Mouse (Mus musculus) lung, embryonic 15.5 days (tissue): ENCODE results near the gene 1810055G02Rik. TPM values are rescaled to one million over a fixed set of nuclear protein-coding genes. Genes with fewer than 3 reads are reported as not detected.

Source experiments
- ATAC-seq: fragments of 200-750 bp; cut with Nextera tagmentation; 2 replicates; pipeline ENCODE4 v1.8.0; 2017; ENCODE audit warnings: moderate number of reproducible peaks, borderline replicate concordance; ENCODE audit not compliant: low FRiP score, low TSS enrichment; ENCODE audit errors: extremely low read depth
- H3K27ac ChIP-seq: fragments of 300-500 bp; sonication (generic); 2 replicates; pipeline ENCODE4 v1.5.1; 2015; ENCODE audit warnings: moderate library complexity, mild to moderate bottlenecking, inconsistent platforms
- H3K27me3 ChIP-seq: fragments of 300-500 bp; sonication (generic); 2 replicates; pipeline ENCODE4 v1.6.1; 2015; ENCODE audit warnings: inconsistent platforms
- H3K36me3 ChIP-seq: fragments of 300-500 bp; sonication (generic); 2 replicates; pipeline ENCODE4 v1.6.1; 2015; ENCODE audit warnings: inconsistent platforms
- H3K4me1 ChIP-seq: fragments of 300-500 bp; sonication (generic); 2 replicates; pipeline ENCODE4 v1.6.1; 2015; ENCODE audit warnings: inconsistent platforms
- H3K4me2 ChIP-seq: fragments of 300-500 bp; sonication (generic); 2 replicates; pipeline ENCODE4 v1.6.1; 2015; ENCODE audit warnings: inconsistent platforms, mild to moderate bottlenecking, moderate library complexity
- H3K4me3 ChIP-seq: fragments of 300-500 bp; sonication (generic); 2 replicates; pipeline ENCODE4 v1.5.1; 2015; ENCODE audit warnings: mild to moderate bottlenecking, inconsistent platforms
- H3K9ac ChIP-seq: fragments of 300-500 bp; sonication (generic); 2 replicates; pipeline ENCODE4 v1.6.1; 2015; ENCODE audit warnings: inconsistent platforms
- H3K9me3 ChIP-seq: fragments of 300-500 bp; sonication (generic); 2 replicates; pipeline ENCODE4 v1.6.1; 2016; ENCODE audit warnings: inconsistent platforms
- WGBS: fragments of 180-500 bp; shearing (Covaris S2); methylation state at CpG from one replicate; pipeline ENCODE4 v1.1.7; 2015; 5-methylcytosine and 5-hydroxymethylcytosine counted together
- polyA plus RNA-seq: library from polyadenylated mRNA; unstranded; fragments of >200 nt; fragmentation: Nextera tagmentation; extraction: Ambion mirVana; gene quantifications from 2 replicates; pipeline ENCODE4 v1.2.1, GENCODE M21; 2015

The 1810055G02Rik gene
- polyA plus RNA-seq, 1 experiment from 2014 or later, result 31.9 TPM

GRCm38 (mm10) chr19:3723904-3724303, 15.8 kb downstream of the 1810055G02Rik start:
- Histone ChIP-seq H3K4me1 (peaks cover 11% of the 10 kb centered on the region), H3K27me3 (no peaks in the 10 kb centered on the region), H3K4me2 (no peak overlapping the region), H3K4me3 (no peak overlapping the region), H3K27ac (no peak overlapping the region), H3K36me3 (no peaks in the 10 kb centered on the region), H3K9ac (no peak overlapping the region), H3K9me3 (no peaks in the 10 kb centered on the region)
- no peak for ATAC-seq
- WGBS, result 80% methylated on average over 4 of the region's 4 CpGs

DNA sequence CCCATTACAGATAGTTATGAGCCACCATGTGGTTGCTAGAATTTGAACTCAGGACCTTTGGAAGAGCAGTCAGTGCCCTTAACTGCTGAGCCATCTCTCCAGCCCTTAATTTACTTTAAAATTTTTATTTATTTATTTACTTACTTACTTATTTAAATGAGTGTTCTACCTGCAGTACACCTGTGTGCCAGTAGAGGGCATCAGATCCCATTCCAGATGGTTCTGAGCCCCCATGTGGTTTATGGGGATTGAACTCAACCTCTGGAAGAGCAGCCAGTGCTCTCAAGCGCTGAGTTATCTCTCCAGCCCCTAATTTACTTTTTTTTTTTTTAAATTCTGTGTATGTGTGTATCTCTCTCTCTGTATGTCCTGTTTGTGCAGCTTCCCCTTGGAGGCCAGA, 16.7 kb downstream of the 1810055G02Rik start:
- no peak overlapping the region for H3K27ac ChIP-seq
- H3K27me3 ChIP-seq, result no peaks in the 10 kb centered on the region
- H3K4me1 ChIP-seq, result peaks cover 4% of the 10 kb centered on the region; the same call in 1 of the 2 replicates
- 15% methylated on average over 1 of the region's 1 CpGs for WGBS
- no peak overlapping the region for H3K4me3 ChIP-seq
- no peak overlapping the region for H3K4me2 ChIP-seq
- H3K9me3 ChIP-seq, result no peaks in the 10 kb centered on the region
- H3K9ac ChIP-seq, result no peak overlapping the region
- ATAC-seq, result no peak
- H3K36me3 ChIP-seq, result no peaks in the 10 kb centered on the region

DNA sequence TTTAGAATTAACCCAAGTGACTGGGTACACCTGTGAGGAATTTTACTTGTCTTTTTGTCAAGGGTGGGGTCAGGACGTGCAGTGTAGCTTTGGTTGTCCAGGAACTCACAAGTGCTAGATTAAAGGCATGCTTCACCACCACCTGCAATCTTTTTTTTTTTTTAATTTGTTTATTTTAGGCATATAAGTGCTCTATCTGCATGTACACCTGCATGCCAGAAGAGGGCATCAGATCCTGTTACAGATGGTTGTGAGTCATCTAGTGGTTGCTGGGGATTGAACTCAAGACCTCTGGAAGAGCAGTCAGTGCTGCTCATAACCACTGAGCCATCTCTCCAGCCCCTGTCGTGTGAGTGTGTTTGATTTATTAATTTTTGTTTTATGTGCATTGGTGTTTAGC, 20.8 kb downstream of the 1810055G02Rik start:
- H3K27ac ChIP-seq, result no peak overlapping the region
- H3K4me2 ChIP-seq, result no peak overlapping the region
- H3K27me3 ChIP-seq, result no peaks in the 10 kb centered on the region
- no peak for ATAC-seq
- H3K9ac ChIP-seq, result no peak overlapping the region
- no peak overlapping the region for H3K4me3 ChIP-seq
- H3K9me3 ChIP-seq, result no peaks in the 10 kb centered on the region
- no peaks in the 10 kb centered on the region for H3K4me1 ChIP-seq
- no peaks in the 10 kb centered on the region for H3K36me3 ChIP-seq
- whole genome bisulfite sequencing, result 47% methylated on average over 2 of the region's 2 CpGs

DNA sequence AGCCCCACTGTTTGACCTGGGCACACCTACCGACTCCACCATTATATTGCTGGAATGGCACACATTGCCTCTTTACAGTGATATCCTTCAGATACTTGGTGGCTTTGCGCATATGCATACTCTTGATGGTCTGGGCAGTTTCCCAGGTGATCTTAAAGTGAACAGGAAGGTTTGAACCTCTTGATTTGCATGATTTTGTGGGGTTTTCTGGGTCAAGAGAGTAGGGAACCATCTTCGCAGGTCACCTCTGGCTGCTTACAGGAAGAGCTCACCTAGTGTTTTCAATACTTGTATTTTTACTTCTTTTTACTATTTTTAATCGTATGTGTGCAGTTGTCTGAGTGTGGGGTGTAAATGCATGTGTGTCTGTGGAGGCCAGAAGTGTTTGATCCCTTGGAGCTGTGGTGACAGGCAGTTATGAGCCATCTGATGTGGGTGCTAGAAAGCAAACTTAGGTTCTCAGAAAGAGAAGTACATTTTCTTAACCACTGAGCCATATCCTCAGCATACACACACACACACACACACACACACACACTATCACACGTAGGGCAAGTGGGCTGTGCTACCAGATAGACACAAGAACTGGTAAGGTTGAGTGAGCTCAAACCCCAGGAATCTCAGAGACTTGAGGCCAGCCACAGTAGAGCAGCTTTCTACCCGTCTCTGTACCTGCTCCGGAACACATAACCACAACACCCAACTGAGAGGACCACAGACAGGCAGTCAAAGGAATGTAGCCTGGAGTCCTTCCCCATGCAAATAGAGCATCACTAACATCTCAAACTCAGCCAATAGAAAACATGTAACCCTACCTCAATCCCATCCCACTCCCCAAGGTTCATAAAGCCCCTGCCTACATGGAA, 22.9 kb downstream of the 1810055G02Rik start:
- Histone ChIP-seq H3K4me2 (no peak overlapping the region), H3K9me3 (no peaks in the 10 kb centered on the region), H3K4me3 (no peak overlapping the region), H3K27ac (no peak overlapping the region), H3K36me3 (no peaks in the 10 kb centered on the region), H3K4me1 (no peaks in the 10 kb centered on the region), H3K27me3 (no peaks in the 10 kb centered on the region), H3K9ac (no peak overlapping the region)
- 75% methylated on average over 7 of the region's 7 CpGs for WGBS
- no peak for ATAC-seq

- H3K9me3 ChIP-seq, result no peaks in the 10 kb centered on the region
- no peaks in the 10 kb centered on the region for H3K27me3 ChIP-seq
- no peak overlapping the region for H3K4me3 ChIP-seq
- 87% methylated on average over 3 of the region's 3 CpGs for WGBS
- H3K27ac ChIP-seq, result no peak overlapping the region
- no peak overlapping the region for H3K9ac ChIP-seq
- ATAC-seq, result no peak
- H3K4me2 ChIP-seq, result no peak overlapping the region
- no peaks in the 10 kb centered on the region for H3K4me1 ChIP-seq
- no peaks in the 10 kb centered on the region for H3K36me3 ChIP-seq
Measured at GRCm38 (mm10) chr19:3736001-3736400, 27.9 kb downstream of the 1810055G02Rik start.

GRCm38 (mm10) chr19:3739650-3740049, 31.6 kb downstream of the 1810055G02Rik start:
- H3K27me3 ChIP-seq, result no peaks in the 10 kb centered on the region
- no peak overlapping the region for H3K4me3 ChIP-seq
- ATAC-seq, result no peak
- no peak overlapping the region for H3K4me2 ChIP-seq
- no peaks in the 10 kb centered on the region for H3K9me3 ChIP-seq
- WGBS, result 86% methylated on average over 7 of the region's 7 CpGs
- H3K36me3 ChIP-seq, result no peaks in the 10 kb centered on the region
- no peaks in the 10 kb centered on the region for H3K4me1 ChIP-seq
- H3K27ac ChIP-seq, result no peak overlapping the region
- H3K9ac ChIP-seq, result no peak overlapping the region

DNA sequence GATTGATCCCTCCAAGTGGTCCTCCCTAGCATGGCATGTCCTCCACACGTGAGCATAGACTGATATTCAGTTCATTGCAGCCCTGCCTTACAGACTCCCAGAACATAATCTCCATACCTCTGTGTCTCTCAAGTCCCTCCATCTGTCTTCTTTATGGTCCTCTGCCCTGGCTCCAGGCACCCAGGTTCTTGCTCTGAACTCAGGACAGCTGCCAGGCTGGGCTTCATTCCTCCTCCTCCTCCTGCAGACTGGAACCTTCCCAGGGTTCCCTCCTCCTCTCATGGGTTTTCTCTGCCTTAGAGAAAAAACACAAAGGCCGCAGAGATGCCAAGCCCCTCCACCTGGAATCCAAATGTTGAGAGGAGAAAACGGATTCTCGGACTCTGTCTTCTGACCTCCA, 34.6 kb downstream of the 1810055G02Rik start:
- no peaks in the 10 kb centered on the region for H3K36me3 ChIP-seq
- H3K9ac ChIP-seq, result no peak overlapping the region
- H3K4me2 ChIP-seq, result no peak overlapping the region
- peak overlapping the region; percentile 33; the same call in 1 of the 2 replicates for H3K27ac ChIP-seq
- no peak for ATAC-seq
- WGBS, result 28% methylated on average over 4 of the region's 4 CpGs
- H3K9me3 ChIP-seq, result no peaks in the 10 kb centered on the region
- H3K4me1 ChIP-seq, result no peaks in the 10 kb centered on the region
- no peaks in the 10 kb centered on the region for H3K27me3 ChIP-seq
- H3K4me3 ChIP-seq, result no peak overlapping the region

- Histone ChIP-seq H3K36me3 (no peaks in the 10 kb centered on the region), H3K27ac (no peak overlapping the region), H3K9ac (no peak overlapping the region), H3K4me2 (peak overlapping the region; percentile 86), H3K4me1 (no peaks in the 10 kb centered on the region), H3K9me3 (no peaks in the 10 kb centered on the region), H3K4me3 (no peak overlapping the region), H3K27me3 (no peaks in the 10 kb centered on the region)
- WGBS, result 73% methylated on average over 7 of the region's 7 CpGs
- no peak for ATAC-seq
Measured at GRCm38 (mm10) chr19:3743362-3743761, 35.3 kb downstream of the 1810055G02Rik start.

GRCm38 (mm10) chr19:3743851-3744512, 35.9 kb downstream of the 1810055G02Rik start:
- H3K4me1 ChIP-seq, result no peaks in the 10 kb centered on the region
- no peak; the same call in 1 of the 2 replicates for ATAC-seq
- H3K27me3 ChIP-seq, result no peaks in the 10 kb centered on the region
- H3K4me3 ChIP-seq, result peak overlapping the region; percentile 54
- peak overlapping the region; percentile 86 for H3K4me2 ChIP-seq
- H3K9ac ChIP-seq, result peak overlapping the region; percentile 50
- peak overlapping the region; percentile 64 for H3K27ac ChIP-seq
- H3K36me3 ChIP-seq, result no peaks in the 10 kb centered on the region
- WGBS, result 4% methylated on average over 13 of the region's 13 CpGs
- no peaks in the 10 kb centered on the region for H3K9me3 ChIP-seq

- no peaks in the 10 kb centered on the region for H3K36me3 ChIP-seq
- 45% methylated on average over 8 of the region's 8 CpGs for WGBS
- no peak overlapping the region for H3K4me3 ChIP-seq
- ATAC-seq, result no peak
- no peaks in the 10 kb centered on the region for H3K27me3 ChIP-seq
- no peak overlapping the region for H3K9ac ChIP-seq
- H3K27ac ChIP-seq, result no peak overlapping the region
- H3K4me2 ChIP-seq, result no peak overlapping the region
- H3K4me1 ChIP-seq, result no peaks in the 10 kb centered on the region
- H3K9me3 ChIP-seq, result no peaks in the 10 kb centered on the region
Measured at GRCm38 (mm10) chr19:3752621-3753239, 44.6 kb downstream of the 1810055G02Rik start.

DNA sequence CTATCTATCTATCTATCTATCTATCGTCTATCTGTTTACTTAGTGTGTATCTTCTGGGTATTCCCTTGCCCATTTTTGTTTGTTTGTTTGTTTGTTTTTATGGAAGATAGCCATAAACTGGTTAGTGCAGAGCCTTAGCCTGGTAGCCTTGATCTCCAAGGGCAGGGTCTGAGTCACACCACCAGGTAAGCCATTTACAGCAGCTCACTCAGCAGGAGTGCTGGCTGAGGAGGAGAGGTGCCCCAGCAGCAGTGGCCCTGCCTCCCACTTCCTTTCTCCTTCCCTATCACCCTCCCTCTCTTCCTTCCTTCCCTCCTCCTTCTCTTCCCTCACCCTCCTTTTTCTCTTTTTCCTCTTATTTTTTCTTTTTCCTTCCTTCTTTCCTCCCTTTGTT, 45.1 kb downstream of the 1810055G02Rik start:
- H3K9ac ChIP-seq, result no peak overlapping the region
- H3K27me3 ChIP-seq, result no peaks in the 10 kb centered on the region
- no peak overlapping the region for H3K4me3 ChIP-seq
- no peaks in the 10 kb centered on the region for H3K36me3 ChIP-seq
- H3K9me3 ChIP-seq, result no peaks in the 10 kb centered on the region
- H3K4me1 ChIP-seq, result no peaks in the 10 kb centered on the region
- no peak overlapping the region for H3K4me2 ChIP-seq
- 70% methylated on average over 1 of the region's 1 CpGs for WGBS
- no peak overlapping the region for H3K27ac ChIP-seq
- ATAC-seq, result no peak

GRCm38 (mm10) chr19:3753738-3754137, 45.6 kb downstream of the 1810055G02Rik start:
- 39% methylated on average over 8 of the region's 8 CpGs for WGBS

More at GRCm38 (mm10) chr19:3753738-3754137, 45.6 kb downstream of the 1810055G02Rik start:
- ATAC-seq, result no peak
- no peaks in the 10 kb centered on the region for H3K36me3 ChIP-seq
- H3K9ac ChIP-seq, result no peak overlapping the region
- H3K4me1 ChIP-seq, result no peaks in the 10 kb centered on the region
- no peaks in the 10 kb centered on the region for H3K9me3 ChIP-seq
- no peak overlapping the region for H3K4me2 ChIP-seq
- no peak overlapping the region for H3K4me3 ChIP-seq
- H3K27me3 ChIP-seq, result no peaks in the 10 kb centered on the region
- H3K27ac ChIP-seq, result no peak overlapping the region
